Mouse (Mus musculus) forebrain, embryonic 11.5 days (tissue): ENCODE results near the gene Gm20532. TPM values are rescaled to one million over a fixed set of nuclear protein-coding genes. Genes with fewer than 3 reads are reported as not detected.
A peak's percentile ranks its signal among the peaks of the same experiment; 100 is the strongest.

ENCODE experiments used
- ATAC-seq: fragments of 200-750 bp; cut with Nextera tagmentation; replicated peaks from 2 replicates; pipeline ENCODE4 v1.8.0; 2017; ENCODE audit warnings: moderate TSS enrichment; ENCODE audit not compliant: low FRiP score
- DNase-seq: peaks from one replicate; pipeline ENCODE4 v3.0.0-alpha.2; 2017; ENCODE audit warnings: low spot score
- H3K27ac ChIP-seq: fragments of 300-500 bp; sonication (generic); 2 replicates; pipeline ENCODE4 v1.5.1; 2014; ENCODE audit warnings: low read depth, low read length
- H3K27me3 ChIP-seq: fragments of 300-500 bp; sonication (generic); 2 replicates; pipeline ENCODE4 v1.6.1; 2014; ENCODE audit warnings: mild to moderate bottlenecking, low read length, mixed read lengths; ENCODE audit not compliant: control insufficient read depth, insufficient read depth
- H3K36me3 ChIP-seq: fragments of 300-500 bp; sonication (generic); 2 replicates; pipeline ENCODE4 v1.6.1; 2014; ENCODE audit warnings: mild to moderate bottlenecking, low read length, moderate library complexity, mixed read lengths; ENCODE audit not compliant: control insufficient read depth, insufficient read depth
- H3K4me1 ChIP-seq: fragments of 300-500 bp; sonication (generic); replicated peaks from 2 replicates; pipeline ENCODE4 v1.6.1; 2014; ENCODE audit warnings: low read length, mixed read lengths; ENCODE audit not compliant: control insufficient read depth, insufficient read depth
- H3K4me2 ChIP-seq: fragments of 300-500 bp; sonication (generic); 2 replicates; pipeline ENCODE4 v1.6.1; 2014; ENCODE audit warnings: low read depth, mild to moderate bottlenecking, low read length, moderate library complexity, mixed read lengths; ENCODE audit not compliant: severe bottlenecking
- H3K4me3 ChIP-seq: fragments of 300-500 bp; sonication (generic); 2 replicates; pipeline ENCODE4 v1.5.1; 2014; ENCODE audit warnings: low read depth, low read length
- H3K9ac ChIP-seq: fragments of 300-500 bp; sonication (generic); 2 replicates; pipeline ENCODE4 v1.6.1; 2014; ENCODE audit warnings: low read length
- H3K9me3 ChIP-seq: fragments of 300-500 bp; sonication (generic); 2 replicates; pipeline ENCODE4 v1.6.1; 2016; ENCODE audit warnings: low read length, mixed read lengths; ENCODE audit not compliant: control insufficient read depth
- WGBS: fragments of 180-500 bp; shearing (Covaris S2); extraction: QIAGEN DNeasy Blood & Tissue Kit; methylation state at CpG from one replicate; pipeline ENCODE4 v1.1.7; 2014; 5-methylcytosine and 5-hydroxymethylcytosine counted together
- polyA plus RNA-seq: library from polyadenylated mRNA; unstranded; fragments of >200 nt; fragmentation: Nextera tagmentation; extraction: Ambion mirVana; gene quantifications from 2 replicates; pipeline ENCODE4 v1.2.1, GENCODE M21; 2014

Gm20532 gene
- polyA plus RNA-seq, 1 experiment from 2014 or later: not detected

- Histone ChIP-seq H3K36me3 (no peaks in the 10 kb centered on the region), H3K4me3 (peak overlapping the region; percentile 52), H3K27ac (no peak overlapping the region), H3K27me3 (no peaks in the 10 kb centered on the region), H3K9me3 (no peaks in the 10 kb centered on the region), H3K4me1 (peaks cover 2% of the 10 kb centered on the region; the same call in 1 of the 2 replicates), H3K4me2 (peak overlapping the region; percentile 68), H3K9ac (peak overlapping the region; percentile 65)
- DNase-seq (no peak), ATAC-seq (no peak)
- 6% methylated on average over 11 of the region's 11 CpGs for WGBS
Measured at GRCm38 (mm10) chr2:26587044-26587405, 586 bp downstream of the Gm20532 start.

- peaks cover 2% of the 10 kb centered on the region; the same call in 1 of the 2 replicates for H3K4me1 ChIP-seq
- H3K27ac ChIP-seq: no peak overlapping the region
- no peak overlapping the region for H3K4me2 ChIP-seq
- H3K9me3 ChIP-seq: no peaks in the 10 kb centered on the region
- ATAC-seq (no peak), DNase-seq (no peak)
- H3K27me3 ChIP-seq: no peaks in the 10 kb centered on the region
- H3K36me3 ChIP-seq: no peaks in the 10 kb centered on the region
- no peak overlapping the region for H3K4me3 ChIP-seq
- H3K9ac ChIP-seq: no peak overlapping the region
- WGBS: 56% methylated on average over 4 of the region's 4 CpGs
Measured at GRCm38 (mm10) chr2:26588573-26588972, 2.1 kb downstream of the Gm20532 start.

- Histone ChIP-seq H3K9me3 (no peaks in the 10 kb centered on the region), H3K9ac (no peak overlapping the region), H3K27ac (no peak overlapping the region), H3K4me2 (no peak overlapping the region), H3K27me3 (no peaks in the 10 kb centered on the region), H3K4me3 (no peak overlapping the region), H3K4me1 (peaks cover 2% of the 10 kb centered on the region; the same call in 1 of the 2 replicates), H3K36me3 (no peaks in the 10 kb centered on the region)
- ATAC-seq (no peak), DNase-seq (no peak)
- 88% methylated on average over 10 of the region's 10 CpGs for WGBS
Measured at GRCm38 (mm10) chr2:26589284-26589683, 2.8 kb downstream of the Gm20532 start.

- H3K27ac ChIP-seq: no peak overlapping the region
- no peaks in the 10 kb centered on the region for H3K9me3 ChIP-seq
- peaks cover 2% of the 10 kb centered on the region; the same call in 1 of the 2 replicates for H3K4me1 ChIP-seq
- H3K4me3 ChIP-seq: no peak overlapping the region
- H3K4me2 ChIP-seq: no peak overlapping the region
- H3K9ac ChIP-seq: no peak overlapping the region
- no peak for ATAC-seq
- 93% methylated on average over 7 of the region's 7 CpGs for WGBS
- no peaks in the 10 kb centered on the region for H3K36me3 ChIP-seq
- H3K27me3 ChIP-seq: no peaks in the 10 kb centered on the region
- no peak for DNase-seq
Measured at GRCm38 (mm10) chr2:26590282-26590681, 3.8 kb downstream of the Gm20532 start.

- Histone ChIP-seq H3K4me3 (no peak overlapping the region), H3K9ac (no peak overlapping the region), H3K36me3 (no peaks in the 10 kb centered on the region), H3K4me2 (no peak overlapping the region), H3K9me3 (no peaks in the 10 kb centered on the region), H3K4me1 (peaks cover 2% of the 10 kb centered on the region; the same call in 1 of the 2 replicates), H3K27me3 (no peaks in the 10 kb centered on the region), H3K27ac (no peak overlapping the region)
- ATAC-seq: no peak
- no peak for DNase-seq
- WGBS: 93% methylated on average over 7 of the region's 7 CpGs
Measured at GRCm38 (mm10) chr2:26590962-26591361, 4.5 kb downstream of the Gm20532 start.

GRCm38 (mm10) chr2:26591416-26591815 is 5.0 kb downstream of the Gm20532 start:
- no peaks in the 10 kb centered on the region for H3K27me3 ChIP-seq
- H3K4me3 ChIP-seq: no peak overlapping the region
- no peak overlapping the region for H3K9ac ChIP-seq
- no peaks in the 10 kb centered on the region for H3K9me3 ChIP-seq
- H3K4me2 ChIP-seq: no peak overlapping the region
- 0 out of 2 replicates have a peak, but pooled peaks cover 2% of the 10 kb centered on the region for H3K4me1 ChIP-seq
- no peaks in the 10 kb centered on the region for H3K36me3 ChIP-seq
- 91% methylated on average over 12 of the region's 12 CpGs for WGBS
- ATAC-seq (no peak), DNase-seq (no peak)
- H3K27ac ChIP-seq: no peak overlapping the region

- Histone ChIP-seq H3K4me3 (no peak overlapping the region), H3K9me3 (no peaks in the 10 kb centered on the region), H3K27me3 (no peaks in the 10 kb centered on the region), H3K4me1 (no peaks in the 10 kb centered on the region), H3K4me2 (no peak overlapping the region), H3K9ac (no peak overlapping the region), H3K36me3 (no peaks in the 10 kb centered on the region), H3K27ac (no peak overlapping the region)
- ATAC-seq: no peak
- no peak for DNase-seq
- 77% methylated on average over 9 of the region's 9 CpGs for WGBS
Measured at GRCm38 (mm10) chr2:26593211-26594021, 7.0 kb downstream of the Gm20532 start.

- no peaks in the 10 kb centered on the region for H3K36me3 ChIP-seq
- no peak overlapping the region for H3K27ac ChIP-seq
- 69% methylated on average over 9 of the region's 9 CpGs for WGBS
- ATAC-seq: no peak
- no peak for DNase-seq
- H3K4me2 ChIP-seq: no peak overlapping the region
- H3K9me3 ChIP-seq: no peaks in the 10 kb centered on the region
- H3K4me3 ChIP-seq: no peak overlapping the region
- H3K27me3 ChIP-seq: no peaks in the 10 kb centered on the region
- no peaks in the 10 kb centered on the region for H3K4me1 ChIP-seq
- H3K9ac ChIP-seq: no peak overlapping the region
Measured at GRCm38 (mm10) chr2:26594022-26594346, 7.5 kb downstream of the Gm20532 start.

- Histone ChIP-seq H3K4me3 (no peak overlapping the region), H3K4me2 (no peak overlapping the region), H3K27me3 (no peaks in the 10 kb centered on the region), H3K27ac (no peak overlapping the region), H3K9me3 (no peaks in the 10 kb centered on the region), H3K9ac (no peak overlapping the region), H3K4me1 (no peaks in the 10 kb centered on the region), H3K36me3 (no peaks in the 10 kb centered on the region)
- WGBS: 91% methylated on average over 7 of the region's 7 CpGs
- DNase-seq (no peak), ATAC-seq (no peak)
Measured at GRCm38 (mm10) chr2:26594461-26594933, 8.1 kb downstream of the Gm20532 start.
